Mouse (Mus musculus) embryonic facial prominence, embryonic 14.5 days (tissue): ENCODE measurements around the gene 2410004P03Rik. TPM values are rescaled to one million over a fixed set of nuclear protein-coding genes. Genes with fewer than 3 reads are reported as not detected.

Experiments used
- ATAC-seq: fragments of 200-750 bp; cut with Nextera tagmentation; 2 replicates; pipeline ENCODE4 v1.8.0; 2017; ENCODE audit warnings: low read depth, moderate number of reproducible peaks, moderate TSS enrichment
- DNase-seq: peaks from one replicate; pipeline ENCODE4 v3.0.0-alpha.2; 2015; ENCODE audit warnings: low spot score
- H3K27ac ChIP-seq: fragments of 300-500 bp; sonication (generic); replicated peaks from 2 replicates; pipeline ENCODE4 v1.5.1; 2014; ENCODE audit warnings: low read depth, mild to moderate bottlenecking, low read length, moderate library complexity
- H3K27me3 ChIP-seq: fragments of 300-500 bp; sonication (generic); replicated peaks from 2 replicates; pipeline ENCODE4 v1.6.1; 2014; ENCODE audit warnings: low read length; ENCODE audit not compliant: control insufficient read depth, insufficient read depth
- H3K36me3 ChIP-seq: fragments of 300-500 bp; sonication (generic); 2 replicates; pipeline ENCODE4 v1.6.1; 2014; ENCODE audit warnings: low read length, mixed read lengths; ENCODE audit not compliant: control insufficient read depth, insufficient read depth
- H3K4me1 ChIP-seq: fragments of 300-500 bp; sonication (generic); 2 replicates; pipeline ENCODE4 v1.6.1; 2014; ENCODE audit warnings: antibody characterized with exemption, low read length; ENCODE audit not compliant: control insufficient read depth, insufficient read depth
- H3K4me2 ChIP-seq: fragments of 300-500 bp; sonication (generic); 2 replicates; pipeline ENCODE4 v1.6.1; 2014; ENCODE audit warnings: low read depth, mild to moderate bottlenecking, low read length, moderate library complexity, mixed read lengths
- H3K4me3 ChIP-seq: fragments of 300-500 bp; sonication (generic); 2 replicates; pipeline ENCODE4 v1.5.1; 2014; ENCODE audit warnings: low read depth, mild to moderate bottlenecking, low read length
- H3K9ac ChIP-seq: fragments of 300-500 bp; sonication (generic); 2 replicates; pipeline ENCODE4 v1.6.1; 2014; ENCODE audit warnings: low read depth, mild to moderate bottlenecking, low read length, moderate library complexity, mixed read lengths
- H3K9me3 ChIP-seq: fragments of 300-500 bp; sonication (generic); 2 replicates; pipeline ENCODE4 v1.6.1; 2016; ENCODE audit warnings: low read length; ENCODE audit not compliant: control insufficient read depth
- WGBS: fragments of 180-500 bp; shearing (Covaris S2); extraction: QIAGEN DNeasy Blood & Tissue Kit; methylation state at CpG from one replicate; pipeline ENCODE4 v1.1.7; 2014; 5-methylcytosine and 5-hydroxymethylcytosine counted together
- polyA plus RNA-seq: library from polyadenylated mRNA; unstranded; fragments of >200 nt; fragmentation: Nextera tagmentation; extraction: Ambion mirVana; gene quantifications from 2 replicates; pipeline ENCODE4 v1.2.1, GENCODE M21; 2014

2410004P03Rik gene
- polyA plus RNA-seq, 1 experiment from 2014 or later, result 3.8 TPM

DNA sequence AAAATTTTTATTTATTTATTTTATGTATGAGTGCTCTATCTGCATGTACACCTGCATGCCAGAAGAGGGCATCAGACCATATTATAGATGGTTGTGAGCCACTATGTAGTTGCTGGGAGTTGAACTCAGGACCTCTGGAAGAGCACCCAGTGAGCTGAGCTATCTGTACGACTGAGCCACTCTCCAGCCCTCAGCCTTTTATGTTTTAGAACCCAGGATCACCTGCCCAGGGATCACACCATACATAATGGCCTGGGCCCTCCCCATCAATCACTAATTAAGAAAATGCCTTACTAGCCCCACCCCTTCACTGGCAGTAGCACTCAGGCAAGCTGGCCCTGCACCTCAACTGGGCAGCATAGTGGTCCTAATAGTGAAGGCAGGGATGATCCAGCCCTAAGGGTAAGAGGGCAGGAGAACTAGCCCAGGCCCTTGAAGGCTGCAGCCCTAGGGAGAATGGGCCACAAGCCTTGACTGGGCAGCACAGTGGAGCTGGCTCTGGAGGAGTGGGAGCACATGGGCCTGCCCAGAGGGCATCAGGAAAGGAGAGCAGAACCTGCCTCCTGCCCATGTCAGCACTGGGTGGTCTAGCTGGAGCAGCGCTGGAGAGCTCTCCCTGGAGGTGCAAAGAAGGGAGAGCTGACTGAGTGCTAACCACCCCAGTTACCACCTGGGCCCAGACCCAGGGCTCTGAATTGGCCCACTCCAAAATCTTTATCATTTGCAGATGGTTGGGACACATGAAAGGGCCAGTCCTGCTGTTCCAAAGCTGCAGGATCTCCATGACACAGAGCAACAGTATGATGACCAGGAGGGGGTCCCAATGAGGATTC, 756 bp upstream of the 2410004P03Rik start:
- H3K9ac ChIP-seq, result no peak overlapping the region
- ATAC-seq (no peak), DNase-seq (no peak)
- no peaks in the 10 kb centered on the region for H3K4me1 ChIP-seq
- WGBS, result 69% methylated on average over 2 of the region's 2 CpGs
- H3K27me3 ChIP-seq, result no peaks in the 10 kb centered on the region
- H3K27ac ChIP-seq, result no peak overlapping the region
- H3K4me2 ChIP-seq, result no peak overlapping the region
- H3K36me3 ChIP-seq, result no peaks in the 10 kb centered on the region
- H3K4me3 ChIP-seq, result no peak overlapping the region
- H3K9me3 ChIP-seq, result 0 out of 2 replicates have a peak, but pooled peaks cover 3% of the 10 kb centered on the region

- no peaks in the 10 kb centered on the region for H3K36me3 ChIP-seq
- H3K27ac ChIP-seq, result no peak overlapping the region
- H3K4me1 ChIP-seq, result no peaks in the 10 kb centered on the region
- H3K9me3 ChIP-seq, result no peaks in the 10 kb centered on the region
- 96% methylated on average over 6 of the region's 6 CpGs for whole genome bisulfite sequencing
- H3K4me3 ChIP-seq, result no peak overlapping the region
- no peak overlapping the region for H3K4me2 ChIP-seq
- no peak overlapping the region for H3K9ac ChIP-seq
- no peaks in the 10 kb centered on the region for H3K27me3 ChIP-seq
- ATAC-seq (no peak), DNase-seq (no peak)
Observed at GRCm38 (mm10) chr12:17009466-17009865, 2.1 kb downstream of the 2410004P03Rik start.

GRCm38 (mm10) chr12:17001211-17001610, 10.3 kb downstream of the 2410004P03Rik start:
- ATAC-seq, result no peak
- Histone ChIP-seq H3K9me3 (no peaks in the 10 kb centered on the region), H3K36me3 (no peaks in the 10 kb centered on the region), H3K27me3 (peaks cover 5% of the 10 kb centered on the region; the same call in 1 of the 2 replicates), H3K4me2 (no peak overlapping the region), H3K9ac (no peak overlapping the region), H3K27ac (no peak overlapping the region), H3K4me3 (no peak overlapping the region), H3K4me1 (peaks cover 8% of the 10 kb centered on the region)
- WGBS, result 40% methylated on average over 4 of the region's 4 CpGs
- DNase-seq, result no peak

- Histone ChIP-seq H3K27ac (no peak overlapping the region), H3K4me2 (peak overlapping the region; percentile 64; the same call in 1 of the 2 replicates), H3K9ac (no peak overlapping the region), H3K9me3 (no peaks in the 10 kb centered on the region), H3K36me3 (peaks cover 3% of the 10 kb centered on the region; the same call in 1 of the 2 replicates), H3K4me3 (no peak overlapping the region), H3K4me1 (peaks cover 8% of the 10 kb centered on the region), H3K27me3 (peaks cover 5% of the 10 kb centered on the region; the same call in 1 of the 2 replicates)
- DNase-seq, result no peak
- WGBS, result 48% methylated on average over 6 of the region's 6 CpGs
- ATAC-seq, result no peak
Observed at GRCm38 (mm10) chr12:17000628-17001027, 10.9 kb downstream of the 2410004P03Rik start.

- peak; percentile 95 for ATAC-seq
- H3K36me3 ChIP-seq, result peaks cover 7% of the 10 kb centered on the region; the same call in 1 of the 2 replicates
- H3K27me3 ChIP-seq, result peaks cover 5% of the 10 kb centered on the region; the same call in 1 of the 2 replicates
- H3K9ac ChIP-seq, result peak within 1 kb of the TSS; percentile 63
- peak within 1 kb of the TSS; percentile 61 for H3K27ac ChIP-seq
- H3K4me3 ChIP-seq, result peak within 1 kb of the TSS; percentile 64
- WGBS, result under 1% methylated on average over 47 of the region's 57 CpGs
- no peaks in the 10 kb centered on the region for H3K9me3 ChIP-seq
- DNase-seq, result peak; percentile 91
- H3K4me1 ChIP-seq, result peaks cover 8% of the 10 kb centered on the region
- peak within 1 kb of the TSS; percentile 64 for H3K4me2 ChIP-seq
Observed at GRCm38 (mm10) chr12:16999739-17000497, 11.6 kb downstream of the 2410004P03Rik start, which contains the start of gene Pqlc3. Pqlc3 (minus strand) TSS chr12:17000408.

DNA sequence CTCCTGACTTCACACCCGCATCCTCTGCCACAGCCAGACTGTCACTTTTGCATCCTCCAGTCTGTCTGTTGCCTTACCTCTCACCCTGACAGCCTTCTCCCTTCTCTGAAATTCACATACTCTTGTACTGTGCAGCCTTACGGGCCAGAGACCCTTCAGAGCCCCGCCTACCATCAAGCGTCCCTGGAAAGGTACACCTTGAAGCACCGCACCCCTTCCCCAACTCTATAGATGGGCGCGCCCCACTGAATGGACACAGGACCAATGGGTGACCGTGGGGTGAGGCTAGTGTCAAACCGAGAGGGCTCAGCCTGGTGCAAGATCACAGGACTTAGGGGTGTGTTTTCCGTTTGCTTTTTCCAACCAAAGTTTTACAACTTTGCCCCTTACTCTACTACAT, 12.4 kb downstream of the 2410004P03Rik start:
- DNase-seq (no peak), ATAC-seq (no peak)
- H3K9me3 ChIP-seq, result no peaks in the 10 kb centered on the region
- peak overlapping the region; percentile 63; the same call in 1 of the 2 replicates for H3K9ac ChIP-seq
- peak overlapping the region; percentile 64 for H3K4me2 ChIP-seq
- H3K27me3 ChIP-seq, result peaks cover 5% of the 10 kb centered on the region; the same call in 1 of the 2 replicates
- 3% methylated on average over 10 of the region's 10 CpGs for WGBS
- peaks cover 8% of the 10 kb centered on the region for H3K4me1 ChIP-seq
- H3K36me3 ChIP-seq, result peaks cover 7% of the 10 kb centered on the region; the same call in 1 of the 2 replicates
- H3K4me3 ChIP-seq, result peak overlapping the region; percentile 64
- peak overlapping the region; percentile 10; the same call in 1 of the 2 replicates for H3K27ac ChIP-seq

- Histone ChIP-seq H3K9ac (no peak overlapping the region), H3K4me1 (peaks cover 8% of the 10 kb centered on the region), H3K4me2 (no peak overlapping the region), H3K36me3 (peaks cover 7% of the 10 kb centered on the region; the same call in 1 of the 2 replicates), H3K27me3 (peaks cover 5% of the 10 kb centered on the region; the same call in 1 of the 2 replicates), H3K27ac (no peak overlapping the region), H3K9me3 (no peaks in the 10 kb centered on the region), H3K4me3 (no peak overlapping the region)
- WGBS, result 77% methylated on average over 5 of the region's 5 CpGs
- 0 out of 2 replicates have a peak, but pooled peaks have one; percentile 2 for ATAC-seq
- DNase-seq, result peak; percentile 34
Observed at GRCm38 (mm10) chr12:16996886-16997462, 14.6 kb downstream of the 2410004P03Rik start.

GRCm38 (mm10) chr12:16996281-16996680, 15.2 kb downstream of the 2410004P03Rik start:
- H3K4me2 ChIP-seq, result no peak overlapping the region
- DNase-seq (no peak), ATAC-seq (no peak)
- peaks cover 9% of the 10 kb centered on the region; the same call in 1 of the 2 replicates for H3K36me3 ChIP-seq
- no peak overlapping the region for H3K4me3 ChIP-seq
- no peak overlapping the region for H3K27ac ChIP-seq
- no peak overlapping the region for H3K9ac ChIP-seq
- H3K4me1 ChIP-seq, result peaks cover 8% of the 10 kb centered on the region
- peaks cover 4% of the 10 kb centered on the region; the same call in 1 of the 2 replicates for H3K27me3 ChIP-seq
- WGBS, result 86% methylated on average over 5 of the region's 5 CpGs
- H3K9me3 ChIP-seq, result no peaks in the 10 kb centered on the region
